Mouse (Mus musculus) stomach, postnatal 0 days (tissue): ENCODE data around the gene Cox4i1. TPM values are rescaled to one million over a fixed set of nuclear protein-coding genes. Genes with fewer than 3 reads are reported as not detected.

Experiments
- ATAC-seq: fragments of 200-750 bp; cut with Nextera tagmentation; 2 replicates; pipeline ENCODE4 v1.8.0; 2017; ENCODE audit not compliant: low FRiP score, low TSS enrichment
- DNase-seq: peaks from one replicate; pipeline ENCODE4 v3.0.0-alpha.2; 2016; ENCODE audit warnings: low spot score
- H3K27ac ChIP-seq: fragments of 300-500 bp; sonication (generic); replicated peaks from 2 replicates; pipeline ENCODE4 v1.5.1; 2014; ENCODE audit warnings: mild to moderate bottlenecking, control low read depth
- H3K27me3 ChIP-seq: fragments of 300-500 bp; sonication (generic); 2 replicates; pipeline ENCODE4 v1.6.1; 2014; ENCODE audit warnings: low read length; ENCODE audit not compliant: control insufficient read depth, insufficient read depth
- H3K36me3 ChIP-seq: fragments of 300-500 bp; sonication (generic); 2 replicates; pipeline ENCODE4 v1.6.1; 2014; ENCODE audit warnings: low read length, mixed read lengths; ENCODE audit not compliant: control insufficient read depth, insufficient read depth
- H3K4me1 ChIP-seq: fragments of 300-500 bp; sonication (generic); replicated peaks from 2 replicates; pipeline ENCODE4 v1.6.1; 2014; ENCODE audit warnings: antibody characterized with exemption; ENCODE audit not compliant: control insufficient read depth, insufficient read depth
- H3K4me2 ChIP-seq: fragments of 300-500 bp; sonication (generic); replicated peaks from 2 replicates; pipeline ENCODE4 v1.6.1; 2014; ENCODE audit warnings: low read depth, mild to moderate bottlenecking, control low read depth, moderate library complexity
- H3K4me3 ChIP-seq: fragments of 300-500 bp; sonication (generic); 2 replicates; pipeline ENCODE4 v1.5.1; 2014; ENCODE audit warnings: low read depth, low read length, control low read depth
- H3K9ac ChIP-seq: fragments of 300-500 bp; sonication (generic); 2 replicates; pipeline ENCODE4 v1.6.1; 2014; ENCODE audit warnings: mild to moderate bottlenecking, low read length, control low read depth, mixed read lengths
- H3K9me3 ChIP-seq: fragments of 300-500 bp; sonication (generic); 2 replicates; pipeline ENCODE4 v1.6.1; 2016; ENCODE audit warnings: low read length; ENCODE audit not compliant: control insufficient read depth
- CTCF ChIP-seq: IDR thresholded peaks from 2 replicates; pipeline ENCODE4 v1.5.1; 2016; ENCODE audit warnings: antibody characterized with exemption, low read depth, mild to moderate bottlenecking, moderate library complexity
- EP300 ChIP-seq: optimal IDR thresholded peaks from 2 replicates; pipeline ENCODE3; 2016; ENCODE audit warnings: antibody characterized with exemption
- WGBS: fragments of 180-500 bp; shearing (Covaris S2); extraction: QIAGEN DNeasy Blood & Tissue Kit; methylation state at CpG from one replicate; pipeline ENCODE4 v1.1.7; 2014; 5-methylcytosine and 5-hydroxymethylcytosine counted together
- polyA plus RNA-seq: library from polyadenylated mRNA; unstranded; fragments of >200 nt; fragmentation: Nextera tagmentation; extraction: Ambion mirVana; gene quantifications from 2 replicates; pipeline ENCODE4 v1.2.1, GENCODE M21; 2015

Cox4i1 gene
- polyA plus RNA-seq, 1 experiment from 2014 or later, result 1,419 TPM

GRCm38 (mm10) chr8:120656322-120657052 is 11.5 kb upstream of the Cox4i1 start:
- 88% methylated on average over 7 of the region's 7 CpGs for WGBS
- H3K27me3 ChIP-seq, result no peaks in the 10 kb centered on the region
- no peak overlapping the region for H3K9ac ChIP-seq
- ATAC-seq, result no peak
- H3K4me3 ChIP-seq, result no peak overlapping the region
- peaks cover 13% of the 10 kb centered on the region for H3K36me3 ChIP-seq
- H3K4me1 ChIP-seq, result no peaks in the 10 kb centered on the region
- no peak for TF ChIP-seq EP300
- TF ChIP-seq CTCF, result no peak
- no peaks in the 10 kb centered on the region for H3K9me3 ChIP-seq
- no peak overlapping the region for H3K4me2 ChIP-seq
- DNase-seq, result no peak
- H3K27ac ChIP-seq, result no peak overlapping the region

- H3K36me3 ChIP-seq, result peaks cover 13% of the 10 kb centered on the region
- no peaks in the 10 kb centered on the region for H3K9me3 ChIP-seq
- no peak overlapping the region for H3K9ac ChIP-seq
- TF ChIP-seq CTCF, result no peak
- no peak for TF ChIP-seq EP300
- H3K4me1 ChIP-seq, result no peaks in the 10 kb centered on the region
- WGBS, result 76% methylated on average over 8 of the region's 8 CpGs
- H3K4me3 ChIP-seq, result no peak overlapping the region
- H3K27ac ChIP-seq, result no peak overlapping the region
- H3K4me2 ChIP-seq, result no peak overlapping the region
- no peak for DNase-seq
- ATAC-seq, result no peak
- H3K27me3 ChIP-seq, result no peaks in the 10 kb centered on the region
Measured at GRCm38 (mm10) chr8:120657415-120657814, 10.6 kb upstream of the Cox4i1 start.

- Histone ChIP-seq H3K4me1 (peaks cover 8% of the 10 kb centered on the region), H3K4me3 (no peak overlapping the region), H3K9ac (no peak overlapping the region), H3K36me3 (no peaks in the 10 kb centered on the region), H3K27ac (peak overlapping the region; percentile 56), H3K4me2 (no peak overlapping the region), H3K27me3 (no peaks in the 10 kb centered on the region), H3K9me3 (no peaks in the 10 kb centered on the region)
- DNase-seq (no peak), ATAC-seq (no peak)
- TF ChIP-seq EP300 (no peak), CTCF (no peak)
- 71% methylated on average over 6 of the region's 6 CpGs for WGBS
Measured at GRCm38 (mm10) chr8:120664566-120664965, 3.5 kb upstream of the Cox4i1 start.

GRCm38 (mm10) chr8:120665726-120666455 is 2.1 kb upstream of the Cox4i1 start:
- 68% methylated on average over 3 of the region's 3 CpGs for WGBS
- no peak for ATAC-seq
- H3K9me3 ChIP-seq, result no peaks in the 10 kb centered on the region
- H3K36me3 ChIP-seq, result no peaks in the 10 kb centered on the region; the same call in 1 of the 2 replicates
- H3K27me3 ChIP-seq, result no peaks in the 10 kb centered on the region
- TF ChIP-seq EP300 (no peak), CTCF (peak; percentile 52)
- no peak for DNase-seq
- H3K4me2 ChIP-seq, result peak overlapping the region; percentile 76
- peak overlapping the region; percentile 73 for H3K27ac ChIP-seq
- H3K9ac ChIP-seq, result peak overlapping the region; percentile 92
- H3K4me3 ChIP-seq, result no peak overlapping the region
- H3K4me1 ChIP-seq, result peaks cover 8% of the 10 kb centered on the region

GRCm38 (mm10) chr8:120666807-120667470 is 1.1 kb upstream of the Cox4i1 start:
- Histone ChIP-seq H3K27ac (peak overlapping the region; percentile 91), H3K27me3 (no peaks in the 10 kb centered on the region), H3K4me2 (peak overlapping the region; percentile 76), H3K9me3 (no peaks in the 10 kb centered on the region), H3K9ac (peak overlapping the region; percentile 92), H3K4me3 (peak overlapping the region; percentile 91), H3K36me3 (no peaks in the 10 kb centered on the region; the same call in 1 of the 2 replicates), H3K4me1 (peaks cover 8% of the 10 kb centered on the region)
- DNase-seq (no peak), ATAC-seq (no peak)
- 4% methylated on average over 17 of the region's 17 CpGs for WGBS
- TF ChIP-seq EP300 (no peak), CTCF (no peak)
